Mouse (Mus musculus) monocyte, adult 5-6 weeks (primary cell): Measurements from ENCODE around the gene Postn. TPM values are rescaled to one million over a fixed set of nuclear protein-coding genes. Genes with fewer than 3 reads are reported as not detected.

ENCODE experiments used
- ATAC-seq: fragments of 153-309, 156-312 bp; replicated peaks from 2 replicates; pipeline ENCODE4 v1.8.0; 2017; ENCODE audit warnings: mild to moderate bottlenecking; ENCODE audit not compliant: low TSS enrichment, insufficient number of reproducible peaks, severe bottlenecking, poor library complexity, low FRiP score
- total RNA-seq: library from RNA; stranded (forward); fragments of 200-1000, 200-491, 200-594 nt; gene quantifications from 3 replicates; pipeline ENCODE4 v1.2.3, GENCODE M21; 2017

Gene Postn
- total RNA-seq, 1 experiment from 2014 or later: not detected

DNA sequence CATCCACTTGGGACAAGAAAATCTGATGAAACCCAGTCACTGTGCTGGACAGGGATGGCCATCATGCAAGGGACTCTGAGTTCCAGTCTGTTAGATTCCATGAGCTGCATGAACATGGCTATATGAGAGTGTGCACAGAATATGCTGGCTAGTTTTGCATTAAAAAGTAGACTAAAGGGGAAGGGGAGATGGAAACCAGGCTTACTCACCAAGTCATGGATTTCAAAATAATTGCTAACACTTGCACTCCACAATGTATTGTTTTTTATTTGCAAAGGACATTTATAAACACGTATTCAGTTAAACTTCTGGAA, 52.6 kb downstream of the Postn start:
- no peak for ATAC-seq

DNA sequence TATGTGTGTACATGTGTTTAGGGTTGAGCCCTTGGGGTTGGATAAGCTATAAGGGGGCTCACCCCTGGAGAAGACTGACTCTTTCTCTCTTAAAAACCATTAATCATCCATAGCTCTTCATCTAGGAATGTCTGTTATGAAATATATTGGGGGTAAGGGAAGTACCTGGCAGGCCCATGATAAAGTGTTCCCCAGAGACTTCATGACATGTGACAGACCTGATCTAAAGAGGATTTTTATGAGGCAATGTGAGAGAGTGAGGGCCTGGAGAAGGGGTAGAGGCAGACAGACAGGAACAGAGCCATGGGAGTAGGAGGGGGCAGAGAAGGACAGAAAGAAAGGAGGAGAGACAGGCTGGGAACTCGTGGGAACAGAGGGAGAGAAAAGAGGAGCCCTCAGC, 53.5 kb downstream of the Postn start:
- no peak for ATAC-seq

DNA sequence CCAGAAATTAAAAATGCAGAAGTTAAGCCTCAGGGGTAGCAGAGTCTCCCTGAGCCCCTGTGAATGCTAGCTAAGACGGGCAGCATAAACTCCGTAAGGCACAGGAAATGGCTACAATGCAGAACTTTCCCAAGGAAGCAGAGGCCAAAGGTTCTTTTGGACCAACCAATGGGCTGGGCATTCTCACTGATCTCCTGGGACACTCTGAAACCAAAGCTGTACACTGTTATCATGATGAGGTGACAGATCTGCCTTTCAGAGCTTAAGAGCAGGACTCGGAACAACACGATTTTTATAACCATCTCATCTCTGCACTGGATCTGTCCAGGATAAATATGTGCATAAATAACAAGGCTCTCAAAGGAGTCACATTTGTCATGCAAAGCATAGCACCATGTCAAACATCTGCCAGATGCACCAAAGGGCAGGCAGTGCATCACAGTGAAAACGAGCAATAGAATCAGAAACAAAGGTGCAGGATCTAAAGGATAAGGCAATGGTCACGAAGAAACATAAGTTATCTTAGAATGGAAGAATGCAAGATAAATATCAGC, 57.0 kb downstream of the Postn start:
- ATAC-seq: no peak

DNA sequence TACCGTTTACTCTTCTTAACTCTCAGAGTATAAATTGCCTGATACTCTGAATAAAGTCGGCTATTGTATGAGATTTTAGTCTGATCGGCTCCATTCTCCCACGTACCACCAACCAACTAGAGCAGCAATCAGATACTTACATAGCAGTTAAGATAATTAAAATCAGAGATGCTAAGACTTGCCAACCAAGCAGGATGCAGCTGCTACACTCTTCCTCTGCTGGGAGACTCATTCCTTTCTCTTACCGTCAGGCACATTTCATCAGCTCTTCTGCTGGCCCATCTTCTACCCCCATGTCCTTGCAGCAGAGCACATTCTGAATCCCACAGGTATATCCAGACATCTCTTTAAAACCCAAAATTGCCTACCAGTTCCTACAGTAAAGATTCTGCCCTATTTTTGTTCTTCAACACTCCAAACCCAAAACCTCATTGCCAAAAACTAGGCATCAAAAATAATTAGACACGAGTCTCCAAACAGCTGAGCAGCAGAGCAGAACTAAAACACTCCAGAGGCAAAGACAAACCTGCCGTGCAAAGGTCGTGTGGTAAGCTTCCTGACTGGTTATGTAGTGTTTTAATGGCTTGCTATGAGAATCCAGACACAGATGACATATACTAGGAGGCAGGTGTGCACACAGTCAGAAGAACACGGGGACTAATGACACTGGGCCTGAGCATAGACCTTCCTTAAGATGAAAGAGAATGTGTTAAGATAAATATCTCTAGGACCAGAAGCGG, 59.5 kb downstream of the Postn start:
- ATAC-seq: no peak

- no peak for ATAC-seq
These were observed 60.1 kb downstream of the Postn start for GRCm38 (mm10) chr3:54420983-54421382.

GRCm38 (mm10) chr3:54421666-54422065, 60.8 kb downstream of the Postn start:
- no peak for ATAC-seq

DNA sequence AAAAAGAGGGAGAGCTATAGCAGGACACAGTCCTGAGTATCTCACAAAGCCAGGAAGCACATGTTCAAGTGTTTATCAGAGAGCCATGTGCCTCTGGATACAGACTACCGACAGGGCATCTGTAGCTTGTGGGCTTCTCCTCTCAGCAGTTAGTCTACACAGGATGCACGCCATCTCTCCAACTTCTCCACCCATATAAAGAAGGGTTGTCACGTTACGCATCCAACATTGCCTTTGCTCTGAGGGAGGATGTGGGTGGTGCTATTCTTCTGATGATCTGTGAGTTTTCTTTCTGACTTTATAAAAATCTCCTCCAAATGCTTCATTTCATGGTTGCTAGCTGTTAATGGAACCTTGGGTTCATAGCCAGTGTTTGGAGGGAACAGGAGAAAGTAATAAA, 63.2 kb downstream of the Postn start:
- no peak for ATAC-seq

- ATAC-seq: no peak
These were observed 70.8 kb downstream of the Postn start for GRCm38 (mm10) chr3:54431663-54432062.

DNA sequence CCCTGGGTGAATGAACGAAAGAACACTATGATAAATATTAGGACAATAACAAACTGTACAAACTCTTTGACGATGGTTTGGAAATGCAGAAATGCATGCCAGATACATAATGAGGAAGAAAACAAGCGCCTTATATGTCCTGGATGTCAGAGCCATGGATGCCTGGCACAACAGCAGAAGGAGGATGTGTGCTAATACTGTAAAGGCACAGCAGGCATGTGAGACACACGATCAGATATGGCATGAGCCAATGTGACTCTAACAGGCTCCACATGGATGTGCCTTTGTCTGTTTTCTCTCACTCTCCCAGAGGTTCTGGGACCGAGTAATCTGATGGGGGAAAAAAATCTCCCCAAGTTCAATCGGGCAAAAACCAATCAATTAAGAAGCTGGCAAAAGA, 71.3 kb downstream of the Postn start:
- ATAC-seq: no peak

DNA sequence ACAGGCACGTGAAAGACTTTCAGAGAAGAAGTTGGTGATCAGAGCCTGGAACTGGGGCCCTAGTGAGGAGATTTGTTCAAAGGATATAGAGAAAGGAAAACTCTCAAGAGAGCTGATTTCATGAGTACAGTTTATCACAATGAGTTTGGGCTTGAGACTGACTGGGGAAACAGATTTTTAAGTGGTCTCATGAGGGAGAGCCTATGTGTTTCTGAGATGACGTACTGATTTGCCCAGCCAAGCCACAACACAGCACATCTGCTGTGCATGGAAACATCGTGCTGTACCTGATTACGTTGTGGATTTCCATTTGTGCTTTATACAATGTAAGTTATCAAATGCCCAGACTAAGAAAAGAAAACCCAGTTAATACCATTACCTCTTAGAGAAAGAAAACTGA, 71.7 kb downstream of the Postn start:
- ATAC-seq: no peak

DNA sequence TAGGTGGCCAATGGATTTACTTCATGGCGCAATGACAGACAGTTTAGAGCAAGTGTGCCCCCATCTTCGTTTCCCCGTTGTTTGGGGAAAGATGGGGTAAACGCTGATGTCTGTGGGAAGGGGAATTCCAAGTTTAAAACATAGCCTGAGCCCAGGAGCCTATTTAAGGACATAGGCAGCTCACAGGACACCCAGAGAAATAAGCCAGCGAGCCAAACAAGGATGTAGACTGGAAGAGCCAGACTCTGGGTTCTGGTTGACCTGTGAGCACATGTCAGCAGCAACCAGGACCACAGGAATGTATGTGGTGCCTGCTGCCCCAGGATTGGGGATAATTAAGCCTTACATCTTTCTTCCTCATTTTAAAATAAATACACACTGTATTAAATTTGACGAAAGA, 73.7 kb downstream of the Postn start:
- no peak for ATAC-seq

DNA sequence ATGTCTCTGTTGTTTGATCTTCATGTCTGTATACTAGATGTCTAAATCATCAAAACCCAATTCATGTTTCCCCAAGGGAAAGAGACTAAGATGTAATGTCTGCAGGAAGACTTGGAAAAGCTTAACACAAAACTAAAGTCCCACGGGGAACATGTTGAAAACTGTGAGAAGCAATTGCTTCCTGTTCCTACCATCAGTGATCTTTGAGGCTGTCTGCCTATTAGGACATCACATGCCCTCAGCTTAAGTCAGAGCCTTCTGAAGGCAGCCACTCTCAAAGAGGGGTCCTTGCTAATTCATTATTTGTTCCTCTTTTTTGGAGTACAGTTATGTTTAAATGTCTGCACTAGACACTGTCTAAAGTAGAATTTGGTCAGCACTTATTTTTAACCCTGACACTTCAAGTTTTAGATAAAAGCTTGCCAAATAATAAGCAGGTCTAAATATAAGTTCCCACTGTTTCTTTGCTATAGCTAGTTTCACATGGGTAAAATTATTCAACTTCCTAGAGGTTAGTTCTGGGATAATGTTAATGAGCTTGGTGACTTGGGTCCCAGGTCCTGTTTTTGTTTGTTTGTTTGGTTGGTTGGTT, 75.6 kb downstream of the Postn start:
- no peak for ATAC-seq

Other genes starting within 250 kb of the Postn start
- not detected in 3 replicates for gene Trpc4, start 205.1 kb upstream of the Postn start, total RNA-seq